Mouse (Mus musculus): Measurements from ENCODE around the gene Crtc3. TPM values are rescaled to one million over a fixed set of nuclear protein-coding genes. Genes with fewer than 3 reads are reported as not detected.

Gene Crtc3
- polyA plus RNA-seq, 1 experiment from 2014 or later, result 17.8 TPM

- Histone ChIP-seq H3K4me2 (ENCODE audit: low read depth, low read length) (no peak overlapping the region), H3K9ac (ENCODE audit: low read length) (no peak overlapping the region), H3K36me3 (ENCODE audit: control insufficient read depth, insufficient read depth) (no peaks in the 10 kb centered on the region), H3K4me3 (ENCODE audit: low read length) (no peak overlapping the region), H3K4me1 (ENCODE audit: control insufficient read depth, insufficient read depth, low read length) (peaks cover 57% of the 10 kb centered on the region), H3K27me3 (ENCODE audit: control insufficient read depth, insufficient read depth, low read length) (no peaks in the 10 kb centered on the region), H3K9me3 (replicated peaks; ENCODE audit: control insufficient read depth, low read length) (no peaks in the 10 kb centered on the region), H3K27ac (ENCODE audit: low read length) (peak overlapping the region; percentile 58; the same call in 1 of the 2 replicates)
- no peak for ATAC-seq (replicated peaks; ENCODE audit: extremely low read depth, insufficient read depth, low FRiP score)
- WGBS, result 81% methylated on average over 7 of the region's 7 CpGs
Measured at GRCm38 (mm10) chr7:80653971-80654370, 34.7 kb downstream of the Crtc3 start.

- ATAC-seq (replicated peaks; ENCODE audit: extremely low read depth, insufficient read depth, low FRiP score), result no peak
- Histone ChIP-seq H3K4me1 (ENCODE audit: control insufficient read depth, insufficient read depth, low read length) (peaks cover 58% of the 10 kb centered on the region), H3K4me3 (ENCODE audit: low read length) (no peak overlapping the region), H3K4me2 (ENCODE audit: low read depth, low read length) (no peak overlapping the region), H3K36me3 (ENCODE audit: control insufficient read depth, insufficient read depth) (no peaks in the 10 kb centered on the region), H3K9ac (ENCODE audit: low read length) (no peak overlapping the region; the same call in 1 of the 2 replicates), H3K9me3 (replicated peaks; ENCODE audit: control insufficient read depth, low read length) (no peaks in the 10 kb centered on the region), H3K27ac (ENCODE audit: low read length) (peak overlapping the region; percentile 58), H3K27me3 (ENCODE audit: control insufficient read depth, insufficient read depth, low read length) (no peaks in the 10 kb centered on the region)
- WGBS, result 60% methylated on average over 10 of the region's 10 CpGs
Measured at GRCm38 (mm10) chr7:80653077-80653476, 35.6 kb downstream of the Crtc3 start.

- H3K4me1 ChIP-seq (ENCODE audit: control insufficient read depth, insufficient read depth, low read length), result peaks cover 58% of the 10 kb centered on the region
- no peak for ATAC-seq (replicated peaks; ENCODE audit: extremely low read depth, insufficient read depth, low FRiP score)
- H3K9ac ChIP-seq (ENCODE audit: low read length), result no peak overlapping the region
- H3K27me3 ChIP-seq (ENCODE audit: control insufficient read depth, insufficient read depth, low read length), result no peaks in the 10 kb centered on the region
- H3K4me3 ChIP-seq (ENCODE audit: low read length), result no peak overlapping the region
- WGBS, result 46% methylated on average over 5 of the region's 5 CpGs
- no peak overlapping the region for H3K4me2 ChIP-seq (ENCODE audit: low read depth, low read length)
- no peaks in the 10 kb centered on the region for H3K36me3 ChIP-seq (ENCODE audit: control insufficient read depth, insufficient read depth)
- H3K27ac ChIP-seq (ENCODE audit: low read length), result peak overlapping the region; percentile 58
- H3K9me3 ChIP-seq (replicated peaks; ENCODE audit: control insufficient read depth, low read length), result no peaks in the 10 kb centered on the region
Measured at GRCm38 (mm10) chr7:80652289-80652688, 36.4 kb downstream of the Crtc3 start.

GRCm38 (mm10) chr7:80647437-80647871 is 41.2 kb downstream of the Crtc3 start:
- H3K36me3 ChIP-seq (ENCODE audit: control insufficient read depth, insufficient read depth), result no peaks in the 10 kb centered on the region
- H3K9ac ChIP-seq (ENCODE audit: low read length), result peak overlapping the region; percentile 43; the same call in 1 of the 2 replicates
- H3K9me3 ChIP-seq (replicated peaks; ENCODE audit: control insufficient read depth, low read length), result no peaks in the 10 kb centered on the region
- ATAC-seq (replicated peaks; ENCODE audit: extremely low read depth, insufficient read depth, low FRiP score), result peak; percentile 58; the same call in 1 of the 2 replicates
- no peaks in the 10 kb centered on the region for H3K27me3 ChIP-seq (ENCODE audit: control insufficient read depth, insufficient read depth, low read length)
- WGBS, result 53% methylated on average over 7 of the region's 7 CpGs
- H3K4me2 ChIP-seq (ENCODE audit: low read depth, low read length), result peak overlapping the region; percentile 61
- H3K4me1 ChIP-seq (ENCODE audit: control insufficient read depth, insufficient read depth, low read length), result peaks cover 31% of the 10 kb centered on the region
- peak overlapping the region; percentile 78 for H3K27ac ChIP-seq (ENCODE audit: low read length)
- peak overlapping the region; percentile 20 for H3K4me3 ChIP-seq (ENCODE audit: low read length)

- 56% methylated on average over 10 of the region's 10 CpGs for WGBS
- peaks cover 37% of the 10 kb centered on the region for H3K4me1 ChIP-seq (ENCODE audit: control insufficient read depth, insufficient read depth, low read length)
- H3K9ac ChIP-seq (ENCODE audit: low read length), result no peak overlapping the region
- no peak overlapping the region for H3K4me3 ChIP-seq (ENCODE audit: low read length)
- ATAC-seq (replicated peaks; ENCODE audit: extremely low read depth, insufficient read depth, low FRiP score), result no peak
- no peaks in the 10 kb centered on the region for H3K27me3 ChIP-seq (ENCODE audit: control insufficient read depth, insufficient read depth, low read length)
- H3K36me3 ChIP-seq (ENCODE audit: control insufficient read depth, insufficient read depth), result no peaks in the 10 kb centered on the region
- H3K9me3 ChIP-seq (replicated peaks; ENCODE audit: control insufficient read depth, low read length), result no peaks in the 10 kb centered on the region
- H3K4me2 ChIP-seq (ENCODE audit: low read depth, low read length), result no peak overlapping the region
- no peak overlapping the region for H3K27ac ChIP-seq (ENCODE audit: low read length)
Measured at GRCm38 (mm10) chr7:80646093-80647025, 42.3 kb downstream of the Crtc3 start.

- peaks cover 43% of the 10 kb centered on the region for H3K4me1 ChIP-seq (ENCODE audit: control insufficient read depth, insufficient read depth, low read length)
- H3K36me3 ChIP-seq (ENCODE audit: control insufficient read depth, insufficient read depth), result no peaks in the 10 kb centered on the region
- no peak overlapping the region for H3K9ac ChIP-seq (ENCODE audit: low read length)
- ATAC-seq (replicated peaks; ENCODE audit: extremely low read depth, insufficient read depth, low FRiP score), result no peak
- no peak overlapping the region for H3K4me3 ChIP-seq (ENCODE audit: low read length)
- H3K27ac ChIP-seq (ENCODE audit: low read length), result peak overlapping the region; percentile 7; the same call in 1 of the 2 replicates
- no peak overlapping the region for H3K4me2 ChIP-seq (ENCODE audit: low read depth, low read length)
- no peaks in the 10 kb centered on the region for H3K9me3 ChIP-seq (replicated peaks; ENCODE audit: control insufficient read depth, low read length)
- no peaks in the 10 kb centered on the region for H3K27me3 ChIP-seq (ENCODE audit: control insufficient read depth, insufficient read depth, low read length)
- 74% methylated on average over 8 of the region's 8 CpGs for WGBS
Measured at GRCm38 (mm10) chr7:80642976-80643666, 45.6 kb downstream of the Crtc3 start.

- no peaks in the 10 kb centered on the region for H3K9me3 ChIP-seq (replicated peaks; ENCODE audit: control insufficient read depth, low read length)
- no peak overlapping the region for H3K4me3 ChIP-seq (ENCODE audit: low read length)
- peaks cover 38% of the 10 kb centered on the region for H3K4me1 ChIP-seq (ENCODE audit: control insufficient read depth, insufficient read depth, low read length)
- WGBS, result 43% methylated on average over 5 of the region's 5 CpGs
- no peak; the same call in 1 of the 2 replicates for ATAC-seq (replicated peaks; ENCODE audit: extremely low read depth, insufficient read depth, low FRiP score)
- no peaks in the 10 kb centered on the region for H3K27me3 ChIP-seq (ENCODE audit: control insufficient read depth, insufficient read depth, low read length)
- H3K36me3 ChIP-seq (ENCODE audit: control insufficient read depth, insufficient read depth), result no peaks in the 10 kb centered on the region
- no peak overlapping the region for H3K4me2 ChIP-seq (ENCODE audit: low read depth, low read length)
- no peak overlapping the region for H3K9ac ChIP-seq (ENCODE audit: low read length)
- H3K27ac ChIP-seq (ENCODE audit: low read length), result peak overlapping the region; percentile 8
Measured at GRCm38 (mm10) chr7:80642552-80642951, 46.1 kb downstream of the Crtc3 start.

- H3K9ac ChIP-seq (ENCODE audit: low read length), result peak overlapping the region; percentile 4; the same call in 1 of the 2 replicates
- peaks cover 37% of the 10 kb centered on the region for H3K4me1 ChIP-seq (ENCODE audit: control insufficient read depth, insufficient read depth, low read length)
- 67% methylated on average over 7 of the region's 7 CpGs for WGBS
- no peak overlapping the region for H3K4me3 ChIP-seq (ENCODE audit: low read length)
- no peaks in the 10 kb centered on the region for H3K36me3 ChIP-seq (ENCODE audit: control insufficient read depth, insufficient read depth)
- H3K4me2 ChIP-seq (ENCODE audit: low read depth, low read length), result no peak overlapping the region
- ATAC-seq (replicated peaks; ENCODE audit: extremely low read depth, insufficient read depth, low FRiP score), result peak; percentile 10; the same call in 1 of the 2 replicates
- H3K9me3 ChIP-seq (replicated peaks; ENCODE audit: control insufficient read depth, low read length), result no peaks in the 10 kb centered on the region
- peak overlapping the region; percentile 9 for H3K27ac ChIP-seq (ENCODE audit: low read length)
- H3K27me3 ChIP-seq (ENCODE audit: control insufficient read depth, insufficient read depth, low read length), result no peaks in the 10 kb centered on the region
Measured at GRCm38 (mm10) chr7:80641899-80642298, 46.8 kb downstream of the Crtc3 start.

All from heart, embryonic 16.5 days (tissue).